Mouse (Mus musculus) stomach, embryonic 14.5 days (tissue): Measurements from ENCODE around the gene Zscan26. TPM values are rescaled to one million over a fixed set of nuclear protein-coding genes. Genes with fewer than 3 reads are reported as not detected.

ENCODE experiments used
- microRNA counts: library from miRNA; unstranded; fragments of <30 nt; microRNA quantifications from one replicate; lab custom pipeline; 2016
- microRNA-seq: library from miRNA; unstranded; fragments of <30 nt; microRNA quantifications from one replicate; pipeline ENCODE4, GENCODE M21; 2016
- polyA plus RNA-seq: library from polyadenylated mRNA; unstranded; fragments of >200 nt; fragmentation: Nextera tagmentation; extraction: Ambion mirVana; gene quantifications from 2 replicates; pipeline ENCODE4 v1.2.1, GENCODE M21; 2014

The Zscan26 gene
- polyA plus RNA-seq, 1 experiment from 2014 or later, result 35.8 TPM

MicroRNAs within 50 kb of the gene (microRNA counts, 519-probe panel; counts per million panel counts)
- microRNA mmu-miR-1896 (lab: Ali Mortazavi, UCI), result 3,162 counts per million, percentile 58 among the panel's probes with 10 or more counts

Small RNAs within 50 kb of the gene (microRNA-seq; reads per million reads assigned to microRNA genes)
- gene Mir1896 (not detected), gene Mir6942 (not detected)

Other genes starting within 250 kb of the Zscan26 start
- gene Gpx5, start 161.0 kb downstream of the Zscan26 start, polyA plus RNA-seq, result not detected in 2 replicates
- not detected in 2 replicates for gene Gpx6, start 141.6 kb downstream of the Zscan26 start, polyA plus RNA-seq
- not detected in 2 replicates for gene Olfr1367, start 106.8 kb downstream of the Zscan26 start, polyA plus RNA-seq
- gene Zscan12, start 90.9 kb downstream of the Zscan26 start, polyA plus RNA-seq, result 11.5 and 12.3 TPM in 2 replicates
- gene Zkscan3, start 51.0 kb downstream of the Zscan26 start, polyA plus RNA-seq, result 81.3 and 85.7 TPM in 2 replicates
- 2.3 and 3.1 TPM in 2 replicates for gene Pgbd1, start 12.7 kb downstream of the Zscan26 start, polyA plus RNA-seq
- 2.7 and 2.8 TPM in 2 replicates for gene Nkapl, start 14.8 kb upstream of the Zscan26 start, polyA plus RNA-seq
- 2.9 TPM in 2 replicates for gene Zkscan4, start 25.2 kb upstream of the Zscan26 start, polyA plus RNA-seq
- gene Gm10065, start 25.7 kb upstream of the Zscan26 start, polyA plus RNA-seq, result not detected in 2 replicates
- gene AK157302, start 41.5 kb upstream of the Zscan26 start, polyA plus RNA-seq, result 0.17 and 0.34 TPM in 2 replicates
- 6.7 and 7.5 TPM in 2 replicates for gene Gm11273, start 47.7 kb upstream of the Zscan26 start, polyA plus RNA-seq
- gene Zkscan8, start 77.4 kb upstream of the Zscan26 start, polyA plus RNA-seq, result 11.5 and 11.6 TPM in 2 replicates
- 0.07 and 0.28 TPM in 2 replicates for gene Olfr1366, start 89.1 kb upstream of the Zscan26 start, polyA plus RNA-seq
- gene Olfr1535, start 106.2 kb upstream of the Zscan26 start, polyA plus RNA-seq, result 0.06 TPM in 1 of 2 replicates, not detected in the other
- gene Olfr1364, start 128.0 kb upstream of the Zscan26 start, polyA plus RNA-seq, result not detected in 2 replicates
- not detected in 2 replicates for gene Olfr1362, start 160.3 kb upstream of the Zscan26 start, polyA plus RNA-seq
- gene Olfr11, start 188.8 kb upstream of the Zscan26 start, polyA plus RNA-seq, result not detected in 2 replicates
- gene Olfr1361, start 209.7 kb upstream of the Zscan26 start, polyA plus RNA-seq, result not detected in 2 replicates
- gene Olfr1360, start 223.7 kb upstream of the Zscan26 start, polyA plus RNA-seq, result not detected in 2 replicates
- not detected in 2 replicates for gene Olfr1359, start 244.4 kb upstream of the Zscan26 start, polyA plus RNA-seq